Mouse (Mus musculus): ENCODE results near the gene Trex1. TPM values are rescaled to one million over a fixed set of nuclear protein-coding genes. Genes with fewer than 3 reads are reported as not detected.

Gene Trex1
- polyA plus RNA-seq, 1 experiment from 2014 or later = 13.6 TPM

DNA sequence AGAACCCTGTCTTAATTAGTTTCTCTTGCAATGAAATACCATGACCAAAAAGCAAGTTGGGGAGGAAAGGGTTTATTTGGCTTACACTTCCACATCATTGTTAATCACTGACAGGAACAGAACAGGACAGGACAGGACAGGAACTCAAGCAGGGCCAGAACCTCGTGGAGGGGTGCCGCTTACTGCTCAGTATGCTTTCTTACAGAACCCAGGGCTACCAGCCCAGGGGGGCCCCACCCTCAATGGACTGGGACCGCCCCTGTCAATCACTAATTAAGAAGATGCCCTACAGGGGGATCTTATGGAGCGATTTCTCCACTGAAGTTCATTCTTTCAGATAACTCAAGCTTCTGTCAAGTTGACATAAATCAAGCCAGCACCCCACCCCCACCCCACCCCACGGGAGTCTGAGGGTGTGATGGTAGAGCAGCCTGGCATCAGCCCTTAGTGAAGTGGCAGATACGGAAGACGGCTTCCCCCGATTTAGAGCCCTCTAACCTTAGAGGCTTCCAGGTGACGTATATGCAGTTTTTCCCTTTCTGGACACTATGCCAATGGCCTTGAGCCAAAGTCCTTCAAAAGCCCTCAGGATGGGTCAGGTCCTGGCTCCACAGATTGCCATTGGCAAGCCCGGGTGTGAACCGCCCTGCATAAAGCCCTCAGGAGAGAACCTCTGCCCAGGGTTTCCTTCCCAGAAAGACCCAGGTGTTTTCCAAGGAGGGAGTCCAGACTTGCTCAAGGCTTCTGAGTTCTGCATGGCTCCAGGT, 34.4 kb upstream of the Trex1 start:
- ATAC-seq = no peak
- Histone ChIP-seq H3K4me2 (ENCODE audit: low read length) (peak overlapping the region; percentile 83), H3K27ac (ENCODE audit: low read depth, low read length) (peak overlapping the region; percentile 98), H3K9me3 (ENCODE audit: control insufficient read depth, low read length) (no peaks in the 10 kb centered on the region), H3K4me3 (ENCODE audit: low read length) (peak overlapping the region; percentile 79), H3K4me1 (ENCODE audit: control insufficient read depth, insufficient read depth, low read depth, low read length) (peaks cover 42% of the 10 kb centered on the region), H3K27me3 (replicated peaks; ENCODE audit: control insufficient read depth, insufficient read depth, low read length) (no peaks in the 10 kb centered on the region), H3K9ac (ENCODE audit: low read depth, low read length) (peak overlapping the region; percentile 88), H3K36me3 (ENCODE audit: control insufficient read depth, insufficient read depth, low read length) (0 out of 2 replicates have a peak, but pooled peaks cover 5% of the 10 kb centered on the region)
- WGBS = 8% methylated on average over 11 of the region's 11 CpGs

DNA sequence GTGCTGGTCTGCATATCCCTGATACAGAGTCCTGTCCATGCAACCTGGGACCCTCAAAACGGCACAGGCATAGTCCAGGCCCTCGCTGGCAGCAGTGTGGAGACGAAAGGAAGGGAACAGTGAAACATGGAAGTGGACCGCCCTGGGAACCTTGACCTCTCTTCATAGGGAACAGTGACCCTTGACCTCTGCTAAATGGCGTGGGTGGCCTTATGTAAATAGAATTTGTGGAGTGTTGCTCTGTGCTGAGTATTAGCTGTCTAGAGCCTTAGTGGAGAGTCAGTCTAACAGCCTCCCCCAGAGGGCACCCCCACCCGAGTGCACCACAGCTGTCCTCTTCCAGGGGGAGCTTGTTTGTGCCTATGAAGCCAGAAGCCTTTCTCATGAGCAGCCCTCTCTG, 33.3 kb upstream of the Trex1 start:
- WGBS = 41% methylated on average over 6 of the region's 6 CpGs

DNA sequence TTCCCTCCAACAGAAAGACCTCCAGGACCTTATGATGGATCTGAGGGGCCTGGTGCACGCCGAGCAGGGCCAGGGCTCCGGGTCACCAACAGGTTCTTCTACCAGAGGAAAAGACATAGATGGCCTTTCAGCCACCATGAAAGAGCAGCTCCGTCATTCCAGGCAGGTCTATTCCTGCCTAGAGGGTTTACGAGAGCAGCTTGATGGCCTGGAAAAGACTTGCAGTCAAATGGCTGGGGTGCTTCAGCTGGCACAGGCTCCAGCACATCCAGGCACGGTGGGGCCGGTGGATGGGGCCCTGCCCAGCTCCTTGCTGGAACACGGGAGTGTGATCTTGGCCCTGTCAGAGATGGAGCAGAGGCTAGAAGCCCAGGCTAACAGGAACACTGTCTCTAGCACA, 32.3 kb upstream of the Trex1 start:
- no peak for ATAC-seq
- Histone ChIP-seq H3K9me3 (ENCODE audit: control insufficient read depth, low read length) (no peaks in the 10 kb centered on the region), H3K36me3 (ENCODE audit: control insufficient read depth, insufficient read depth, low read length) (0 out of 2 replicates have a peak, but pooled peaks cover 5% of the 10 kb centered on the region), H3K27me3 (replicated peaks; ENCODE audit: control insufficient read depth, insufficient read depth, low read length) (no peaks in the 10 kb centered on the region), H3K27ac (ENCODE audit: low read depth, low read length) (no peak overlapping the region), H3K4me3 (ENCODE audit: low read length) (no peak overlapping the region), H3K4me2 (ENCODE audit: low read length) (no peak overlapping the region), H3K4me1 (ENCODE audit: control insufficient read depth, insufficient read depth, low read depth, low read length) (peaks cover 24% of the 10 kb centered on the region), H3K9ac (ENCODE audit: low read depth, low read length) (no peak overlapping the region)
- 87% methylated on average over 8 of the region's 8 CpGs for WGBS

More for the DNA sequence above, 33.3 kb upstream of the Trex1 start:
- 0 out of 2 replicates have a peak, but pooled peaks cover 5% of the 10 kb centered on the region for H3K36me3 ChIP-seq (ENCODE audit: control insufficient read depth, insufficient read depth, low read length)
- no peaks in the 10 kb centered on the region for H3K9me3 ChIP-seq (ENCODE audit: control insufficient read depth, low read length)
- no peaks in the 10 kb centered on the region for H3K27me3 ChIP-seq (replicated peaks; ENCODE audit: control insufficient read depth, insufficient read depth, low read length)
- no peak for ATAC-seq
- H3K9ac ChIP-seq (ENCODE audit: low read depth, low read length) = no peak overlapping the region
- no peak overlapping the region for H3K4me3 ChIP-seq (ENCODE audit: low read length)
- H3K27ac ChIP-seq (ENCODE audit: low read depth, low read length) = no peak overlapping the region
- no peak overlapping the region for H3K4me2 ChIP-seq (ENCODE audit: low read length)
- H3K4me1 ChIP-seq (ENCODE audit: control insufficient read depth, insufficient read depth, low read depth, low read length) = peaks cover 34% of the 10 kb centered on the region

DNA sequence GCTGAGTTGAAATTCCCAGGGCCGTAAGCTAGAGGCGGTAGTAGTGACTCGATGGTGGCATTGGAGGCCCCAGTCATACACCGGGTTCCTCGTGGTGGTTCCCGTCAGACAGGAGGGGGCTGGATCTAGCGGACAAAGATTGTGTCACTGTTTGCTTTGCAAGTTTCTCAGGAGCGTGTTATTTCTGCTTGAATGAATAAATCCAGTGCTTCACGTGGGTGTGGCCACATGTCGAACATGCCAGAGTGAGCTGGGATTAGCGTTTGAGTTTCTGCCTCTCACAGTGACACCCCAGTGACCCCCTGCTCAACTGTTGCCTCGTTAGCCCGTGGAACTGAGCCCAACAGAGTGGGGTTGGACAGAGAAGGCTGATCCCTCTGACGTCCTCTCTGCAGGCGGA, 30.9 kb upstream of the Trex1 start:
- ATAC-seq = no peak
- Histone ChIP-seq H3K27me3 (replicated peaks; ENCODE audit: control insufficient read depth, insufficient read depth, low read length) (no peaks in the 10 kb centered on the region), H3K9me3 (ENCODE audit: control insufficient read depth, low read length) (no peaks in the 10 kb centered on the region), H3K9ac (ENCODE audit: low read depth, low read length) (no peak overlapping the region), H3K36me3 (ENCODE audit: control insufficient read depth, insufficient read depth, low read length) (0 out of 2 replicates have a peak, but pooled peaks cover 5% of the 10 kb centered on the region), H3K4me1 (ENCODE audit: control insufficient read depth, insufficient read depth, low read depth, low read length) (peaks cover 16% of the 10 kb centered on the region), H3K4me2 (ENCODE audit: low read length) (no peak overlapping the region), H3K27ac (ENCODE audit: low read depth, low read length) (no peak overlapping the region), H3K4me3 (ENCODE audit: low read length) (no peak overlapping the region)
- 52% methylated on average over 15 of the region's 15 CpGs for WGBS

DNA sequence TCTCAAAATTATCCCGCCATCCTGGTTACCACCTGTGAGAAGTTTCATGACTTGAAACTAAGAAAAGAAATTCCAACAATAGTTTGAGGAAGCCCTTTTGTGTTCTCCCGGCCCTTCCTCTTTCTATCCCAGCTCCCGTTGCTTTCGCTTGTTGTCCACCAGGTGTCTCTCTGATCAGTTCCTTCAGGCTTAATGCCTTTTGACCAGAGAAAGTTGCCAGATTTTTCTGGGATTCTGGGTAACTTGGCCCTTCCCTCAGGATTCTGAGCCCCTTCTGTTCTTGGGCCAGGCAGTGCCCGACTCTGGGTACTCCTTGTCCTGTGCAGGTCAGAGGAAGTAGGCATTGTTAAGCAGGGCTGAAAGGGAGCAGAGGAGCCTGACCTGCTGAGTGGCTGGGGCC, 28.5 kb upstream of the Trex1 start:
- H3K27ac ChIP-seq (ENCODE audit: low read depth, low read length) = peak overlapping the region; percentile 48; the same call in 1 of the 2 replicates
- 0 out of 2 replicates have a peak, but pooled peaks cover 5% of the 10 kb centered on the region for H3K36me3 ChIP-seq (ENCODE audit: control insufficient read depth, insufficient read depth, low read length)
- peaks cover 9% of the 10 kb centered on the region for H3K4me1 ChIP-seq (ENCODE audit: control insufficient read depth, insufficient read depth, low read depth, low read length)
- H3K4me2 ChIP-seq (ENCODE audit: low read length) = no peak overlapping the region
- H3K9ac ChIP-seq (ENCODE audit: low read depth, low read length) = 0 out of 2 replicates have a peak overlapping the region, but pooled peaks have one; percentile 35
- H3K4me3 ChIP-seq (ENCODE audit: low read length) = no peak overlapping the region
- H3K9me3 ChIP-seq (ENCODE audit: control insufficient read depth, low read length) = no peaks in the 10 kb centered on the region
- peak; percentile 35; the same call in 1 of the 2 replicates for ATAC-seq
- no peaks in the 10 kb centered on the region for H3K27me3 ChIP-seq (replicated peaks; ENCODE audit: control insufficient read depth, insufficient read depth, low read length)
- 9% methylated on average over 5 of the region's 5 CpGs for WGBS

DNA sequence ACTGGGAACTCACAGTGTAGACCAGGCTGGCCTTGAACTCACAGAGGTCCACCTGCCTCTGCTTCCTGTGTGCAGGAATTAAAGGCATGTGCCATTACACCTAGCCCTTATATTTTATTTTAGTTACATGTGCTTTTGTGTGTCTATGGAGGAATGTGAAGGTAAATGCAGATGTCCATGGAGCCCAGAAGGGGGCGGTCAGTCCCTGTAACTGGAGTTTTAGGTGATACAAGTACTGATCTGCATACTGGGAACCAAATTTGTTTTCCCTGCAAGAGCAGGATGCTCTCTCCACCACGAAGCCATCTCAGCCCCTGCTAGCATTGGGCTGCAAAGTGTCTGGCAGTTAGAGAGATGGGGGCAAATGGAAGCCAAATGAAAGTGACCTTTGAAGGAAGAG, 25.4 kb upstream of the Trex1 start:
- Histone ChIP-seq H3K36me3 (ENCODE audit: control insufficient read depth, insufficient read depth, low read length) (0 out of 2 replicates have a peak, but pooled peaks cover 3% of the 10 kb centered on the region), H3K4me3 (ENCODE audit: low read length) (no peak overlapping the region), H3K4me1 (ENCODE audit: control insufficient read depth, insufficient read depth, low read depth, low read length) (peaks cover 21% of the 10 kb centered on the region), H3K27ac (ENCODE audit: low read depth, low read length) (no peak overlapping the region), H3K27me3 (replicated peaks; ENCODE audit: control insufficient read depth, insufficient read depth, low read length) (no peaks in the 10 kb centered on the region), H3K9me3 (ENCODE audit: control insufficient read depth, low read length) (no peaks in the 10 kb centered on the region), H3K9ac (ENCODE audit: low read depth, low read length) (no peak overlapping the region), H3K4me2 (ENCODE audit: low read length) (no peak overlapping the region)
- ATAC-seq = no peak
- WGBS = 8% methylated on average over 2 of the region's 2 CpGs

DNA sequence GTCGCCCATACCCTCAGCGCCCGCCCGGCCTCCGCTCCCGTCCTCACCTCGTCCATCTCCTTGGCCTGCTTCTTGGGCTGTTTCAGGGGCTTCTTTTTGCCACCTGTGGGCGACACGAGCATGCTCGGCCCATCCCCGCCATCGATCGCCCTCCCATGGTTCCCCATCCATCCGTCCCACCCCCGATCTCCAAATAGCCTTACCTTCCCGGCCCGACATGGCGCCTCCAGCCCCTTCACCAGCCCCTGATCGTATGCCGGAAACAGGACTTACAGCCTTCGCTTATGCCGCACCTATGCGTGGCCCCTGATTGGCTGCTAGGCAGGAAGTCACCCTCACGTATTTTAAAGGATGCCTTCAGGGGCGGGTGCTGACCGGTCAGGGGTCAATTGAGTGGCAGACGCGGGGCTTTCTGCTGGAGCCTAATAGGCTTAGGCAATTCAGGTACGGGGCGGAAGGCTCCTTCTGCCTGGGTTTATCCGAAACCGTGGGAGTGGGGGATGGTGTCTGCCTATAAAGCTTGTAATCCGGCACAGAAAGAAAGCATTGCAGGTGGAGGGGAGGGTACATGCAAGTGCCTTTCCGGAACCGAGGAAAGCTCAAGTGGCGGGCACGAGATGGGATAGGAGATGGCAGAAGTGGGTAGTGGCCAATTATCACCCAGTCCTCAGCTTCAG, 22.7 kb upstream of the Trex1 start, which contains the start of the genes Ccdc51 and Tma7:
Gene Ccdc51 (plus strand): TSS at position 370 of the 677 bp plus-strand sequence.
Gene Tma7 (minus strand): TSS at position 464 of the 677 bp plus-strand sequence.
- H3K27ac ChIP-seq (ENCODE audit: low read depth, low read length) = peak within 1 kb of the TSS; percentile 73
- H3K9ac ChIP-seq (ENCODE audit: low read depth, low read length) = peak within 1 kb of the TSS; percentile 79
- peak within 1 kb of the TSS; percentile 73 for H3K4me2 ChIP-seq (ENCODE audit: low read length)
- no peaks in the 10 kb centered on the region for H3K27me3 ChIP-seq (replicated peaks; ENCODE audit: control insufficient read depth, insufficient read depth, low read length)
- H3K4me3 ChIP-seq (ENCODE audit: low read length) = peak within 1 kb of the TSS; percentile 63
- under 1% methylated on average over 37 of the region's 37 CpGs for WGBS
- ATAC-seq = peak; percentile 98
- 0 out of 2 replicates have a peak, but pooled peaks cover 3% of the 10 kb centered on the region for H3K36me3 ChIP-seq (ENCODE audit: control insufficient read depth, insufficient read depth, low read length)
- no peaks in the 10 kb centered on the region for H3K9me3 ChIP-seq (ENCODE audit: control insufficient read depth, low read length)
- peaks cover 18% of the 10 kb centered on the region for H3K4me1 ChIP-seq (ENCODE audit: control insufficient read depth, insufficient read depth, low read depth, low read length)

DNA sequence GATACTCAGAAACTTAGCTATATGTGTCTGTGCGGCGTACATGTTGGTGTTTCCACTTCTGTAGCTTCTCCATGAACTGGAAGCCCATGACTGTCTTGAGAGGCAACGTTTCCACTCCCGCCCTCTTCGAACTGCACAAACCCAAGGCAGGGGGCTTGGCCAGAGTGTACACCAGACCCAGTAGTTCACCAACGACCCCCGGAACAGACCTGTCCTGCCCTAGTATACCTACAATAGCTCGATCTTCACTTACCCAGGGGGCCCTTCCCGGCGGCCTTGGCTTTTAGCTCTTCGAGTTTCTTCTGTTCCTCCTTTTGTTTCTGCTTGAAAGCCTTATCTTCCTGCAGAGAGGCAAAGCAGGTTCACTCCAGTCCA, 22.2 kb upstream of the Trex1 start:
- Histone ChIP-seq H3K4me1 (ENCODE audit: control insufficient read depth, insufficient read depth, low read depth, low read length) (peaks cover 18% of the 10 kb centered on the region), H3K27ac (ENCODE audit: low read depth, low read length) (peak overlapping the region; percentile 73), H3K36me3 (ENCODE audit: control insufficient read depth, insufficient read depth, low read length) (0 out of 2 replicates have a peak, but pooled peaks cover 3% of the 10 kb centered on the region), H3K4me3 (ENCODE audit: low read length) (peak overlapping the region; percentile 63), H3K9ac (ENCODE audit: low read depth, low read length) (peak overlapping the region; percentile 79), H3K9me3 (ENCODE audit: control insufficient read depth, low read length) (no peaks in the 10 kb centered on the region), H3K4me2 (ENCODE audit: low read length) (peak overlapping the region; percentile 73), H3K27me3 (replicated peaks; ENCODE audit: control insufficient read depth, insufficient read depth, low read length) (no peaks in the 10 kb centered on the region)
- peak; percentile 24; the same call in 1 of the 2 replicates for ATAC-seq
- 10% methylated on average over 11 of the region's 11 CpGs for WGBS

DNA sequence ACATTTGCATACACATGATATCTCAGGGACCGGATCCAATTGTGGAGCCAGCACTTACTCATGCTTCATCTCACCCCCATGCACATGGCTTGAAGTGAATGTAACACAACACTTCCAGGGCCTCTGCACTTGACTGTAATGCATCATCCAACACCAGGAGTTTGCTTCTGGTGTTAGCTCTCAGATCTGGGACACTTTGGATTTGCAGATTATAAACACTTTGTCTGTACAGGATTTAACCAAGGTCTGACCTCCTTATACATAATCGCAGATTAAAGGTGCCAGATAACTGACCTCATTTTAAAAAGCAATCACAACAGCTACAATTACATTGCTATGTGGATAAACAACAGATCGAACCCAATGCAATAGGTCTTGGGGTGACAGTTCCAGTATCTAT, 21.0 kb upstream of the Trex1 start:
- Histone ChIP-seq H3K4me3 (ENCODE audit: low read length) (no peak overlapping the region), H3K36me3 (ENCODE audit: control insufficient read depth, insufficient read depth, low read length) (0 out of 2 replicates have a peak, but pooled peaks cover 3% of the 10 kb centered on the region), H3K9ac (ENCODE audit: low read depth, low read length) (no peak overlapping the region), H3K27ac (ENCODE audit: low read depth, low read length) (no peak overlapping the region), H3K4me1 (ENCODE audit: control insufficient read depth, insufficient read depth, low read depth, low read length) (peaks cover 18% of the 10 kb centered on the region), H3K4me2 (ENCODE audit: low read length) (no peak overlapping the region; the same call in 1 of the 2 replicates), H3K9me3 (ENCODE audit: control insufficient read depth, low read length) (no peaks in the 10 kb centered on the region), H3K27me3 (replicated peaks; ENCODE audit: control insufficient read depth, insufficient read depth, low read length) (no peaks in the 10 kb centered on the region)
- no peak for ATAC-seq
- WGBS = 96% methylated on average over 3 of the region's 3 CpGs

Data from hindbrain, embryonic 16.5 days (tissue).